Mouse (Mus musculus): Measurements from ENCODE around the gene Arid5b.

The Arid5b gene

DNA sequence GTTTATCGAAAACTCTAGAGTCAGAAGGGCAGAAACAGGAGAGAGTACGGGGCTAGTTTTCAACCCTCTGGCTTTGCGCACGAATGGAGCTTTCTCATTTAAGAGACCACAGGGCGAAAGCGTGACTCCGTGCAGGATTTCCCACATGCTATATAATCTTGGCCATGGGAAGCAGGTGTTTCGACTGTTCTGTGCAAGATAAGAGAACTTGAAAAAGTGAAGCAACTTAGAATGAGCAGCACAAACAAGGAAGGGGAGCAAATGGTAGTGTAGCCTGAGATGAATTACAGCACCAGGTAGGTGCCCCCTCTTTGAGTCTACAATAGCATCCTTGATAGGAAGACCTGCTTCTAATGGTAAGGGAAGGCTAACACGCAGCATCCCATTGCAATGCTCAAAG, 118.8 kb downstream of the Arid5b start:
- DNase-seq, result no peak

DNA sequence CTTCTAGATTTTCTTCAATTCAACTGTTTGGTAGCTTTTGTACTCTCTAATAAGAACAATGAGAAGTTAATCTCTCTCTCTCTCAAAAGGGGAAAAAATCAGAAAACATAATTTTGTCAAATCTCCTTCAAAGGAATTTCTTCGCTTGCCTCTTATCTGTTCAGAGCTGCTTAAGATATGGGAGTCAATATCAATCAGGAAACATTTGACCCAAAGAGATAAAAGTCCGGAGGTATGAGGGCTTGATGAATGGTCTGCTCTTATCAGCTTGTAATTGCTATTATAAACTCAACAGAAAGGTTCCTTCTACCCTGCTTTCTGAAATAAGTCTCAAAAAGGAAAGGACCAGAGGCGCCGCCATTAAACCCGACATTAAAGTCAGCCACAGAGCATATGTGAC, 120.0 kb downstream of the Arid5b start:
- no peak for DNase-seq

DNA sequence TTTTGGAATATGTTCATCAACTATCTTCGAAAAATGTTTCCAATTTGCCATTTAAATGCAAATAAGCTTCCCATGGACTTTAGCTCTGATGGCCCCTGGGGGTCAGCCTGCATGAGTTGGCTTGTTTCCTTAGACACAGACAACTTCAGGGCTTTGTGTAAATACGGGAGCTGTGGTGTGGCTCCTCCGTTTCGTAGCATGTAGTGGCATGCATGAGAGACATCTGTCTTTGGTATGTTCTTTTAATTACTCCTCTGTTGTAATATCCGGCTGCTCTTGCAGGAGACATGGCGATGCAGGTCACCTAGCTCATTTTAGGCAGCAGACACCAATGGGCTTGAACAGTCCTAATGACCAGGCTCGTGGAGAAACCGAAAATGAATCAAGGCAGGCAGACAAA, 121.0 kb downstream of the Arid5b start:
- no peak for DNase-seq

DNA sequence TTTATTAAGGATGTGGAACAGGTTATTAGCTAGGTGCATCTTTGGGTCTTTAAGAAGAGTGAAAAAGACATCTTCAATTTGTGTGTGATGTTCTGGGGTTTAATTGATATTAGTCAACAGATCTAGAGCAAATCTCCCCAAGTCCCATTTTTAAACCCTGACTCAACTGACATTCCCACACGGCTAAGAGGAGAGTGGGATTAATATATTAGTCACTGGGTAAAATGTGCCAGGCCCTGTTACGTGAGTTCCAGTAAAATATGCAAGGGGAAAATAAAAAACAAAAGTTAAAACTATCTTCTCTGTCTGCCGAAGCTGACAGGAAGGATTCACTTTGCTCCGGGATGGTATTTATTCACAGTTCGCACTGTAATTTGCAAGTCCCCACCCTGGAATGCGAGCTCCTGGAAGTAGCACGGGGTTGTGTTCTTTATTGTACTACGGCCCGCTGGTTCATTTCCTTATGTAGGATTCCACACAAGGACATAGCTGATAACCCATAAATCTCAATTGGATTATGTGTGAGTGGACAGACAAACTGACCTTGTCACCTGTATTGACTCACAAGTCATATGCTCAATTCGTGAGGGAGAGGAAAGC, 121.8 kb downstream of the Arid5b start:
- no peak for DNase-seq

DNA sequence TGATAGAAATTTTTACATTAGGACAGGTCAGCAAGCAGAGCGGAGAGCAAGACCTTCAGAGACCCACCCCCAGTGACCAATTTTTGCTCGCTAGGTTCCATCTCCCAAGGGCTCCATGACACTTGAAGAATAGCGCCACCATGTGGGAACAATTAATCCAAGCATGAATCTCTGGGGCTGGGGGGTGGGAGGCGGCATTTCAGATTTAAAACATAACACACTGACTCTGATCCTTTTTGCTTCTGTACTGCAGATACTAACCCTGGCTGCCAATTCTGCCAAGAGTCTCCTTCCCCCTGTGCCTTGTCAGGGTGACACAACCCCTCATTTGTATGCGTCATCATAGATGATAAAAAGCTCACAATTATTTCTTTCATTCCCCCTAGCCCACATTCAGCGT, 122.4 kb downstream of the Arid5b start:
- DNase-seq, result no peak

- no peak for DNase-seq
Measured at GRCm38 (mm10) chr10:68155431-68156119, 123.0 kb downstream of the Arid5b start.

- DNase-seq, result no peak
Measured at GRCm38 (mm10) chr10:68154046-68154765, 124.3 kb downstream of the Arid5b start.

DNA sequence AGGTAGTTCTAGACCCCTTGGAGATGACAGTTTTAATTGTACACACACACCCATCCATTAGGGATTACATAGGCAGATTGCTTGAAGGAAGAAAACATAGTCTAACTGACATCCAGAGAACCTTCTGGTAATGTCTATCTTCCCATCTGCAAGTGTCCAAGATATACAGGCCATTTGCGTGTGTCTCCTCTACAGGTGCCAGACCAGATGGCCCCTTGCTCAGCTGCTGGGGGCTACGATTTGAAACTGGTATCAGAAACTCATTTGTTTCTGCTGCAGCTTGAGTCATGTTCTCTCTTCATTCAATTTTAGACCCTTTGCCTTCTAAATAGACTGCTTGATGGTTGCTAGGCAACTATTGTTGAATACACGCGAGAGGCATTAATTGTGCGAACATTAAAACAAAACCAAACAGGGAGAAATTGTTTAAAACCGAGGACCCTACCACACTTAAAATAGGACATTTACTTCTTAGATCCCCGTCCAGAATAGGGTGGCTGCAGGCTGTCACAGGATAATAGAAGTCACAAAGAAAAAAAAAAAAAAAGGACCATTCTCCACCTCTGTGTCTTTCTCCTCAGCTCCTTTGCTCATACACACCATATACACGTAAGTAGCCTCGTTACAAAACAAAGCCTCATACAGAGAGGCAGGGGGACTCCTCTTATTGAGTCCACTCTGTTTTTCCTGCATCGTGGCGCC, 125.0 kb downstream of the Arid5b start:
- DNase-seq, result no peak

- DNase-seq, result no peak
Measured at GRCm38 (mm10) chr10:68148495-68148894, 130.0 kb downstream of the Arid5b start.

GRCm38 (mm10) chr10:68147730-68148129, 130.8 kb downstream of the Arid5b start:
- DNase-seq, result no peak

GRCm38 (mm10) chr10:68146842-68147241, 131.7 kb downstream of the Arid5b start:
- peak; percentile 65 for DNase-seq

DNA sequence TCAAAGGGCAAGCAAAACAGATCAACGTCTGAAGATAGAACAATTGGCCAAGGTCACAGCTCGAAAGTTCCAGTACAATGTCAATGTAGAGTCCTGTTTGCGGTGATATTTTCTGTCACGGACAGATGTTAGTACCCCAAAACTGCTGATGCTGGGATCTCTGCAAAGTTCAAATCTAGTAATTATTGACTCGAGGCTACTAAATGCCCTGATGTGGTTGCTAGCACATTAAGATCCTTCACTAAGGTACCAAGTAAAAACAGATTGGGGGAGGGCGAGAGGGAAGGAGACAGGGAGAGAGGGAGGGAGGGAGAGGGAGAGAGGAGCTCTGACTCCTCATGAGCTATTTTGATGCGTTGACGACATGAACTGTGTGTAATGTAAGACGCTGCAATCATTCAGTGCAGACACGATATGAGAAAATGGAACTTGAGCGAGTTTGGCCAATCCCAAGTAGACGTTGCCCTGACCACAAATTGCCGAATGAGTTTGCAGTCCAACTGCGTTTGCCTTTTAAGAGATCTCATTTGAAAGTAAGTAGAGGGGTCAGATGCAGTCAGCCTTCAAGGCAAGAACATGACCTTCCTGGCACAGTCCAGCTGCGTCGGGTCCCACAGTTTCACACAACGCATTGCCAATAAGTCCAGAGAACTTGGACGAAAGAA, 133.1 kb downstream of the Arid5b start:
- no peak for DNase-seq

DNA sequence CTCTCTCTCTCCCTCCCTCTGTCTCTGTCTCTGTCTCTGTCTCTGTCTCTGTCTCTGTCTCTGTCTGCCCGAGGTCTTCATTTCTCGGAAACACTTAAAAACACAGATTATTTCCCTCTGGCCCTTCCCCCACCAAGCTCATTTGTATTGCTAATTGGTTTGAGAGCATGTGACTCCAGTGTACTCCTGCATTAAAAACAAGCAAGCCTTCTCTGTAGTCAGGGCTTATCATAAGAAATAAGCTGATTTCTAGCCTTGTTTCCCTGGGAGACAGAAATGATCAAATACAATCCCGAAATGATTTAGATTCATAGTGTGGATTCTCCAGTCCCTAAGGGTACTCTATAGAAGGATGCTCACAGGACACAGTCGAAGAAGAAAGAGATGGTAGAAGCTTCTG, 136.0 kb downstream of the Arid5b start:
- DNase-seq, result no peak

DNA sequence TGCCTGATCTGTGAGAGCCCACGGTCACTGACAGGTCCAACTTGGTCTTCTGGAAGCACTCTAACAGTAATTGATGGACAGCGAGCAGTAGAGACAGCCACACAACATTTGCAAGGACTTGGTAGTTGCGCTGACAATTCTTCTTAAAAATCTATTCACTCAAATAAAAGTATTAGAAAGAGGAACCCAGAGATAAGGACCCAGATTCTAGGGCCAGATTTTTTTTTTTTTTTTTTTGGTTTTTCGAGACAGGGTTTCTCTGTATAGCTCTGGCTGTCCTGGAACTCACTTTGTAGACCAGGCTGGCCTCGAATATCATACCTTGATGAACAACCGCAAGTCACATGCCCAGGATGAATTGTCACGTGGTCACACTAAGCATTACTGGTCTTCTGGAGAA, 137.0 kb downstream of the Arid5b start:
- no peak for DNase-seq

DNA sequence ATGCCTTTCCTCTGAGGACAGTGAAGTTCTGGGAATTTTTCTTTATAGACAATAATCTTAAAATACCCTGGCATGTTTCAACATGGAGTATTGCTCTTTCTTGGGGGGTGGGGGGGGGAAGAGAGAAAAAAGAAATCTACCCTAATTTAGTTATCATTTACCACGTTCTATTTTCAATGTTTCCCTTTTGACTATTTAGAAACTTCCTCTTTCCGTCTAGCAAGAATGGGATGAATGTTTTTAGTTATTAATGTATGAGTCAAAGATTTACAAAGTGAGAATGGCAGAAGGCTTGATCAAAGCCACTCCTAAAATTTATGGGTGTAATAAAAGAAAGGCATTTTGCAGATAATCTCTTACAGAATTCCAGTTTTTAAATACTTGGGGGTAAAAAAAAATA, 137.7 kb downstream of the Arid5b start:
- DNase-seq, result no peak

DNA sequence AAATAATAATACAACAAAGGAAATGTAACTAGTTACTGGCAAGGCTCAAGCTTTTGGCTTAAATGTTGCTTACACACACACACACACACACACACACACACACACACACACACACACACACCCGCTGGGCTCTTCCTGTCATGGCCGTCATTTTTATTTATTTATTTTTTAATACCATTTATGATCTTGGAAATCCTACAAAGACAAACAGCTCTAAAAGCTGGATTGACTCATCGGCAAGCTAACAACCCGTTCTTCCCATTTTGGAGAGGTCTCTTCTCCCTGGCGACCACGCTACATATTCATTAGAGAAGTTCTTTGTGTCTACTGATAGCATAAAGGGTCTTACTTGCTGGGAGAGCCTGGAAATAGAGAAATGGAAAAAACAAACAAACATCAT, 138.2 kb downstream of the Arid5b start:
- no peak for DNase-seq

DNA sequence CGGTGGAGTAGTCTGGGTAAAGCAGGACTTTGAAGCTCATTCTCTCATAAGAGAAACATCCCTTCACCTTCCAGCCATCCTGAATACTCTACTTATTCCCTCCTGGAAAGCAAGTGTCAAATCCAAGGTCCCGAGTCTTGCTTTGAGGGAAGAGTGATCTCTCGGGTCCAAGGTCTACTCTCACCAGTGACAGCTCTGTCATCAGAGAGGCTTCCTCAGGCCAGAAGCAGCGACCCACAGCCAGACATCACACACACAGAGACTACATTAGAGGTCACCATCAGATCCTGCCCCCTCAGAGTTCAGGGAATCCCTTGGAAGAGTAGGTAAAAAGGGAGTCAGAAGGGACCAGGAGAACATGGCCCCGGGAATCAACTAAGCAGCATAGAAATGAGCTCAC, 140.4 kb downstream of the Arid5b start:
- no peak for DNase-seq

DNA sequence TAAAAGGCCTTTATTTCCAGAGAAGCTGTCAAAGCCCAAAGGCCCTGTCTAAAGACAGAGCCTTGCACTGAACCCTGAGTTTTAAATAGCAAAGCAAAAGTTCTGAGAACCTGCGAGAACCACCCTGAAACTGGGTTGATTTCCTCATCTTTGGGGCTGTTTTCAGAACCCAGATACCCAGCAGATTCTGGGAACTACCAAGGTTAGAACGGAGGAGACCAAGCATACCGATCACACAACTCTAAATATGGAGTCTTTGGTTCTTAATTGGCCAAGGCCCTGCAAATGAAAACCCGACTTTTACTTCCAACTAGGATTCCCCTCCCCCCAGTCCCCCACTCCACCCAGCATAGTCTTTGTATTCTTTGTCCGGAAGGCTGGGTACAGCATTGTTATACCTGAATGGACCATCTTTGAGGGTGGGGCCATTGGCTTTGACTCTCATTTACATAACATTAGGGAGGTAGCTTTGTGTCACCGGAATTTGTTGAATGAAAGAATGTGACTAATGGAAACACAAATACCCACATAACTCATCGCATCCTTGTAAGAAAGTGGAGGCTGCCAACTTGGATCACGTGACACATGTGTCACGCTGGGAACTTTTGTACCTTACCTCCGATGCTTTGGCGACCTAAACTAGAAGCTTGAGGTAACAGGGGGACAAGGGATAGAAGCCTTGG, 141.2 kb downstream of the Arid5b start:
- DNase-seq, result no peak

- DNase-seq, result peak; percentile 44
Measured at GRCm38 (mm10) chr10:68136480-68137083, 142.0 kb downstream of the Arid5b start.

GRCm38 (mm10) chr10:68136051-68136450, 142.5 kb downstream of the Arid5b start:
- no peak for DNase-seq

- DNase-seq, result no peak
Measured at GRCm38 (mm10) chr10:68135416-68135815, 143.1 kb downstream of the Arid5b start.

DNA sequence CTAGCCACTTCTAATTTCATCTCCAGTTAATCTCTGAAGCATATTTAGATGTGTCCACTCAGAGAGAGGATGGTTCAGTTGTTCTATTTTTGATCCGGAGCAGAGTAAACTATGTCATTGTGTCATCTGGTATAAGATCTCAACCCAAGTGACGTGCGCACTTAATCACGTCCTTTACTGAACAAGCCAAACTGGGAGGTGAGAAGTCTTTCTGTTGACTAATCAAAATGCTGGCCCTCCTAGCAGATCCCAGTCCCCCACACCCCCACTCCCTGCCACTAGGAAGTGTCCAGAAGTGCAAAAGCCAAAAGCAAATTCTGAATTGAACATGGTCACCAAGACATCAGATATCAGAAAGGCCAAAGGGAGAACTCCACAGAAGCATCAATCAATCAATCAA, 144.0 kb downstream of the Arid5b start:
- no peak for DNase-seq
